Mouse (Mus musculus) forelimb bud, embryonic 11.5 days (tissue): Measurements from ENCODE around the gene Btg1-ps2.
"Not testable (repeated sequence)": the region's sequence is repeated elsewhere in the genome, so short reads cannot be mapped to it uniquely, and the experiment has no call there.

ENCODE experiments used
- DNase-seq: peaks from one replicate; pipeline ENCODE4 v3.0.0-alpha.2; 2012; ENCODE audit warnings: low read depth, low spot score

Btg1-ps2 gene

DNA sequence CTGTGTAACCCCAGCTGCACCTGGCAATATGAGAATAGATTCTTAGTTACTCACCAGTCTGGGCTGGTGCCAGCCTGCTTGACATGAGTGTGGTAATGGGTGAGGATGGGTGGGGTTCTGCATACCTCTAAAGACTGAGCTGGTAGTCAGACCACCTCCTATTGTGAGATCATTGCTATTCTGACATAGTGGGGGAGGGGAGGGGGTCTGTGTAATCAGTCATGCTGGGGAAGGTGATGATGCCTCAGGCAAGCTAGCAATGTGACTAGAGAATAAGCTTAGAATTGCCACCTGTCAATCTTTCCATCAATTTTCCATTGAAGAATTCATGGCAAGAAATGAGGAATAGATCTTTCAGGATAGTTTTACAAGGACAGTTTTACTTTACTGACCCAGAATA lies at the start of gene Btg1-ps2:
Gene Btg1-ps2, minus strand, starts transcription at position 101 of the 400 bp plus-strand sequence.
- DNase-seq, result not testable (repeated sequence)

GRCm38 (mm10) chrX:38085041-38085440 lies 42.1 kb upstream of the Btg1-ps2 start, which contains the start of gene Rhox11:
Gene Rhox11, minus strand, starts transcription at chrX:38085141.
- DNase-seq, result no peak

DNA sequence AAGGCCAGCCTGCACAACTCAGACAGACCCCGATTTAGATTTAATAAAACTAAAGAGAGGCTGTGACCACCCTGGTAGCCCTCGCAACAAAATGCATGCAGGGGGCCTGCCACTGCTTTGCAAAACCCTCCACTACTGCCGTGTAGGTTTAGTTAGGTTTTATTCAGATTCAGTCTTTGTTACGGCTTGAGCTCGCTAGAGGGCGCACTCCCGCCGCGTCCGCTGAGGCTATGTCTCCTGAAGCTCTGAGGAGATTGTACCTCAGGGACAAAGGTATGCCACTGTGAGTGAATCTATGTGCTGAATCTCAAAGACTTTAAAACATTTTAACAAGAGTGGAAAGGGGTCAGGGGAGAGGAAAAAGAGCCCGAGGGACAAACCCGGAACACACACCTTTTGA lies 41.3 kb upstream of the Btg1-ps2 start:
- DNase-seq, result peak; percentile 23

- DNase-seq, result no peak
Measured at GRCm38 (mm10) chrX:38066175-38066574, 23.3 kb upstream of the Btg1-ps2 start, which contains the start of gene Rhox10. Gene Rhox10, plus strand, starts transcription at chrX:38066475.

DNA sequence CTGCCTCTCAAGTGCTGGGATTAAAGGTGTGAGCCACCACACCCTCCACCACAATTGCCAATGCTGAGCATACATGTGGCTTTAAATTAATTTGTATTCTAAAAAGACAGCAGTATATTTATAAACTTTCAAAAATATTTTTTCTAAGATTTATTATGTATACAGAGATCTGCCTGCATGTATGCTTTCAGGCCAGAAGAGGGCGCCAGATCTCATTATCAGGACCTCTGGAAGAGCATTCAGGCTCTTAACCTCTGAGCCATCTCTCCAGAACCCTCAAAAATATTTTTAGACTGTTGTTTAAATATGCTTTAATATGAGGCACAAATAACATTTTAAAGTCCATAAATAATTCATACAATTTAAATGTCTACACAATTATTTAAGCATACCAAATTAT lies 18.6 kb upstream of the Btg1-ps2 start:
- DNase-seq, result peak; percentile 2

GRCm38 (mm10) chrX:38039666-38040065 lies 3.2 kb downstream of the Btg1-ps2 start:
- no peak for DNase-seq

- no peak for DNase-seq
Measured at GRCm38 (mm10) chrX:38033841-38034240, 9.1 kb downstream of the Btg1-ps2 start.

GRCm38 (mm10) chrX:38018597-38018996 lies 24.3 kb downstream of the Btg1-ps2 start, which contains the start of gene Btg1-ps1:
Gene Btg1-ps1, minus strand, starts transcription at chrX:38018815.
- not testable (repeated sequence) for DNase-seq

DNA sequence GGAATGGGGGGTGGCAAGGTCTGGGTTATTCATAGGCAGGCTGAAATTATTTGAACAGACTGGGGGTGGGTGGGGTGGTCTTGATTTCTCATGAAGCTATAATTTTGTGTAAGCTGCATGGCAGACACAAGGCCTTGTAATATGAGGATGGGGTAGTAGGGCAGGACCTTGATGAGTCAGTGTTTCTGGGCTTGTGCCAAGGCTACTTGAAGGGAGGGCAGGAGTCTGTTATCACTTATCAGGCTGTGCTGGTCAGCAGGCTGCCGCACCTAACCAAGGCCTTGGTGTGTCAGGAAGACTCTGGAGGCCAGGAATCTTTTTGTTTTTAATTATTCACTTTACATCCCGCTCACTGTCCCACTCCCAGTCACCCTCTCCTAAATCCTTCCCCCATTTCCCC lies 34.2 kb downstream of the Btg1-ps2 start:
- no peak for DNase-seq
